Mouse (Mus musculus) midbrain, embryonic 14.5 days (tissue): ENCODE measurements at regions not wholly inside any gene's neighbourhood (a gene's known extent, or its start where the extent isn't known, plus 50 kb on each side); places are given as distances from the start of the nearest gene placed in this dataset.

Experiments used
- ATAC-seq: fragments of 200-750 bp; cut with Nextera tagmentation; 2 replicates; pipeline ENCODE4 v1.8.0; 2017; ENCODE audit warnings: moderate number of reproducible peaks, moderate library complexity; ENCODE audit not compliant: low FRiP score, low TSS enrichment
- DNase-seq: peaks from one replicate; pipeline ENCODE4 v3.0.0-alpha.2; 2015
- H3K27ac ChIP-seq: fragments of 300-500 bp; sonication (generic); replicated peaks from 2 replicates; pipeline ENCODE4 v1.5.1; 2014; ENCODE audit warnings: mild to moderate bottlenecking, low read depth, low read length, moderate library complexity
- H3K27me3 ChIP-seq: fragments of 300-500 bp; sonication (generic); 2 replicates; pipeline ENCODE4 v1.6.1; 2014; ENCODE audit warnings: low read length, control low read depth, mixed read lengths; ENCODE audit not compliant: control insufficient read depth, insufficient read depth
- H3K36me3 ChIP-seq: fragments of 300-500 bp; sonication (generic); 2 replicates; pipeline ENCODE4 v1.6.1; 2014; ENCODE audit warnings: low read length, control low read depth; ENCODE audit not compliant: control insufficient read depth, insufficient read depth
- H3K4me1 ChIP-seq: fragments of 300-500 bp; sonication (generic); 2 replicates; pipeline ENCODE4 v1.6.1; 2014; ENCODE audit warnings: mild to moderate bottlenecking, antibody characterized with exemption, low read length, control low read depth; ENCODE audit not compliant: control insufficient read depth, insufficient read depth
- H3K4me2 ChIP-seq: fragments of 300-500 bp; sonication (generic); 2 replicates; pipeline ENCODE4 v1.6.1; 2014; ENCODE audit warnings: mild to moderate bottlenecking, low read length, moderate library complexity
- H3K4me3 ChIP-seq: fragments of 300-500 bp; sonication (generic); replicated peaks from 2 replicates; pipeline ENCODE4 v1.5.1; 2014; ENCODE audit warnings: low read depth, low read length
- H3K9ac ChIP-seq: fragments of 300-500 bp; sonication (generic); replicated peaks from 2 replicates; pipeline ENCODE4 v1.6.1; 2014; ENCODE audit warnings: mild to moderate bottlenecking, low read length, moderate library complexity
- H3K9me3 ChIP-seq: fragments of 300-500 bp; sonication (generic); 2 replicates; pipeline ENCODE4 v1.6.1; 2016; ENCODE audit warnings: low read length, control low read depth, mixed read lengths; ENCODE audit not compliant: control insufficient read depth
- WGBS: fragments of 180-500 bp; shearing (Covaris S2); extraction: QIAGEN DNeasy Blood & Tissue Kit; methylation state at CpG from one replicate; pipeline ENCODE4 v1.1.7; 2014; 5-methylcytosine and 5-hydroxymethylcytosine counted together

GRCm38 (mm10) chr14:104264919-104265764, 202.7 kb downstream of the Pou4f1 start:
- Histone ChIP-seq H3K9me3 (no peaks in the 10 kb centered on the region), H3K27me3 (no peaks in the 10 kb centered on the region), H3K4me2 (no peak overlapping the region), H3K36me3 (no peaks in the 10 kb centered on the region), H3K4me3 (no peak overlapping the region), H3K4me1 (no peaks in the 10 kb centered on the region), H3K9ac (no peak overlapping the region), H3K27ac (no peak overlapping the region)
- peak; percentile 62 for DNase-seq
- 42% methylated on average over 6 of the region's 6 CpGs for WGBS
- ATAC-seq, result peak; percentile 81

- H3K9me3 ChIP-seq, result no peaks in the 10 kb centered on the region
- H3K27ac ChIP-seq, result no peak overlapping the region
- no peak overlapping the region for H3K4me2 ChIP-seq
- 83% methylated on average over 5 of the region's 5 CpGs for WGBS
- H3K27me3 ChIP-seq, result no peaks in the 10 kb centered on the region
- H3K36me3 ChIP-seq, result no peaks in the 10 kb centered on the region
- ATAC-seq (no peak), DNase-seq (no peak)
- H3K4me1 ChIP-seq, result no peaks in the 10 kb centered on the region
- H3K4me3 ChIP-seq, result no peak overlapping the region
- no peak overlapping the region for H3K9ac ChIP-seq
Observed at GRCm38 (mm10) chr14:104216965-104217364, 250.8 kb downstream of the Pou4f1 start.

DNA sequence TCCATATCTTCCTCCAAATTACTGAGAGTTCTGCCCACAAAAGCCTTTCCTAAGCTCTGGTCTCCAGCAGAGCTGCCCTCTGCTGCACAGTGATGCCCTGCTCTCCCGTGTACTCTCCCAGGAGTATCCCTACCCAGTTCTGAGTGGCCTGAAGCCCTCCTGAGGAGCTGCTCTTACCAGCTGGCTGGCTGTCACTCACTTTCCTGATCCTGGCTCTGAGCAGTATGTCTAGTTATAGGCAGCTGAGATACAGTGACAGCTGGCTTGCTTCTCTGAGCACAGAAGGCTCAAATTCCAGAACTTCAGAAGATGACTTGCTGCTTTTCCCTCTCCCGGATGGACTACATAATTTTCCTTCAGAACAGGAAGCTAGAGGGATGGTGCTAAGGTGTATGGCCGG, 257.1 kb downstream of the Pou4f1 start:
- Histone ChIP-seq H3K9ac (no peak overlapping the region), H3K27ac (no peak overlapping the region), H3K4me1 (0 out of 2 replicates have a peak, but pooled peaks cover 6% of the 10 kb centered on the region), H3K4me3 (no peak overlapping the region), H3K9me3 (no peaks in the 10 kb centered on the region), H3K4me2 (no peak overlapping the region), H3K36me3 (no peaks in the 10 kb centered on the region), H3K27me3 (no peaks in the 10 kb centered on the region)
- no peak for ATAC-seq
- no peak for DNase-seq
- WGBS, result 65% methylated on average over 3 of the region's 3 CpGs

DNA sequence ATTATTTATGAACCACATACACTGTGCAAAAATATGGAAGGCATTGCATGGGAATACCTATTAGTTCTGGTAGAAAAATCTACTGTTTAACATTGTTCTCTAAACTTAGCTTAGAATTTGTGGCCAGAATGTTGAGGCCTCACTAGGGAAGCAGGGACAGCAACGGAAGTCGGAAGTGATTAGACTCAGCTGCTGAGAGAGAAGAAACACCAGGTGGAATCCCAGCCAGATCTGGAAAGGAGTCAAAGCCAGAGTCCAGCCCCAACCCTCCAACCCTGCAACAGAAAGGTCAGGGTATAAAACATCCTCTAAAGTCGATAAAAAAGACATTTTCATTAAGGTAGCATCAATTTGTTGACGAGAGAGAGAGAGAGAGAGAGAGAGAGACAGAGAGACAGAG, 258.9 kb downstream of the Pou4f1 start:
- no peak for ATAC-seq
- Histone ChIP-seq H3K36me3 (no peaks in the 10 kb centered on the region), H3K27me3 (no peaks in the 10 kb centered on the region), H3K4me2 (no peak overlapping the region), H3K4me1 (0 out of 2 replicates have a peak, but pooled peaks cover 6% of the 10 kb centered on the region), H3K4me3 (no peak overlapping the region), H3K9ac (no peak overlapping the region), H3K27ac (no peak overlapping the region), H3K9me3 (no peaks in the 10 kb centered on the region)
- DNase-seq, result no peak
- WGBS, result 72% methylated on average over 4 of the region's 4 CpGs

DNA sequence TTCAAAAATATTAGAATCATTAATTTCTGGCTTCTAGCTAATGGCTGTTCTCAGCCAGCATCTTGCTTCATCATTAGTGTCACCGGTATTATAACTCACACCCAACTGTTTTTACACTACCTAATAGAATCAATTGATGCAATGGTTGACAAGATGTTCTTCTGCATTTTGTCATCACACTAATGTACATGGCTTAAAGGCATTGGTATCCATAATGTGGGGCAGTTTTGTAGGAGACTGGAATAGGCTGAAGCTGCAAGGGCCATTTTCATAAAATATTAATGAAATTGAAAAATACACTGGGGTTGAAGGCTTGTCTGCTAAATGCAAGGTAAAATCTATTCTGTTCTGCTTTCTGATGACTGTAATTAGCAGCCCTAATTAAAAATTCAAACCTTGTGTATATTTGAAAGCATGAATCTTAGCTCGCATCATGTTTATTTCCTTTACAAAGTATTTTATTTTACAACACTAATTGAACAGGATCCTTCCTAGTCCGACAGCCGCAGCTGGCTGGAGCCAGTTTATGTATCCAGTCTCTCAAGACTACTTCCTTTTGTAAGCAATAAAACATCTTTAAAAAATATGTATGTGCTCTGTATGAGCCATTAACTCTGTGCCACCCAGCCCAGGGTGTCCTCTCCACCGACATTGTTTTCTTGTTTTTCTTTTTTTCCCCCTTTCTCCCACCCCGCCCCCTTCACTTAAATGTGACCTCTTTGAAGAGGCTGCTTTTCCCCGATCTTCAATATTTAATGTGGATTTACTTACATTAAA, 259.6 kb downstream of the Pou4f1 start:
- ATAC-seq (no peak), DNase-seq (no peak)
- H3K9ac ChIP-seq, result no peak overlapping the region
- no peaks in the 10 kb centered on the region for H3K9me3 ChIP-seq
- 67% methylated on average over 7 of the region's 7 CpGs for WGBS
- no peaks in the 10 kb centered on the region for H3K27me3 ChIP-seq
- no peak overlapping the region for H3K4me2 ChIP-seq
- 0 out of 2 replicates have a peak, but pooled peaks cover 6% of the 10 kb centered on the region for H3K4me1 ChIP-seq
- H3K4me3 ChIP-seq, result no peak overlapping the region
- H3K36me3 ChIP-seq, result no peaks in the 10 kb centered on the region
- H3K27ac ChIP-seq, result no peak overlapping the region

DNA sequence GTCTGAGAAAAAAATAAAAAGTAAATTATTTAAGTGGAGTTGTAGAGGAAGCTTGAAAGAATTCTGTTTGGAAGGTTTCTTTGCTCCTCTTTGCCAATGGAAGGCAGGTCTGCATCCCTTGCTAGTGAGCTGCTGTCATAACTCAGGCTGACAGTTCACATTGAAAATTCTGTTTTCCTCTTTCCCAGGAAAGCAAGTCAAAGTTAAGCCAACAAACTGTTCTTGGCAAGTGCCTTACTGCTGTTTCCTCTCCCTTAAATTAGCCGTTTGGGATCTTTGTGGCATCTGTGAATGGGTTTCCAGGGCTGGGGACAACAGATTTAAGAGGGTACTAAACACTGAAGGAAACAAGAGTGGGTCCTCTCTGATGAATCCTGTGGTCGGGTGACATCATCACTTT, 261.2 kb downstream of the Pou4f1 start:
- DNase-seq (no peak), ATAC-seq (no peak)
- Histone ChIP-seq H3K4me3 (no peak overlapping the region), H3K4me2 (no peak overlapping the region), H3K27ac (no peak overlapping the region), H3K4me1 (0 out of 2 replicates have a peak, but pooled peaks cover 6% of the 10 kb centered on the region), H3K9me3 (no peaks in the 10 kb centered on the region), H3K36me3 (no peaks in the 10 kb centered on the region), H3K27me3 (no peaks in the 10 kb centered on the region), H3K9ac (no peak overlapping the region)
- WGBS, result 64% methylated on average over 2 of the region's 2 CpGs

GRCm38 (mm10) chr14:104203239-104203986, 264.4 kb downstream of the Pou4f1 start:
- 77% methylated on average over 17 of the region's 17 CpGs for WGBS

DNA sequence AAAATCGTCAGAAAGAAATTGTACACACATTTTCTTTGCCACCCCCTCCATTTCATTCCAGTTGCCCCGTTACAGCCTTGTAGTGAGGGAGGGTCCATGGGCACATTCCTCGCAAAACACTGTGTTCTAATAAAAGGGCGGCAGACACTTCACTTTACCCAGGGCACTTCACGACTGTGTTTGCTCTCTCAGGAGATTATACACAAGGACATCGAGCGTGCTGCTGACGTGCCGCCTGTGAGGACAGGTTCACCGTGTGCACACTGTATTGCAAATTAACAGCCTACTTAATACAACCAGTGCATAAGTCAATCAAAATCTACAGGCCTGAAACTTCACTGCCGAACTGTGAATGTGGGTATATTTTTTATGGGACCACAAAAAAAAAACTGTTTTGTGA, 274.6 kb downstream of the Pou4f1 start:
- Histone ChIP-seq H3K27ac (peak overlapping the region; percentile 55), H3K4me2 (peak overlapping the region; percentile 36), H3K36me3 (no peaks in the 10 kb centered on the region), H3K9ac (0 out of 2 replicates have a peak overlapping the region, but pooled peaks have one; percentile 7), H3K4me3 (no peak overlapping the region), H3K9me3 (no peaks in the 10 kb centered on the region), H3K4me1 (peaks cover 5% of the 10 kb centered on the region; the same call in 1 of the 2 replicates), H3K27me3 (no peaks in the 10 kb centered on the region)
- WGBS, result 59% methylated on average over 11 of the region's 11 CpGs
- ATAC-seq (no peak), DNase-seq (no peak)

More at GRCm38 (mm10) chr14:104203239-104203986, 264.4 kb downstream of the Pou4f1 start:
- H3K4me1 ChIP-seq, result no peaks in the 10 kb centered on the region
- no peak overlapping the region for H3K27ac ChIP-seq
- H3K4me2 ChIP-seq, result no peak overlapping the region
- no peak overlapping the region for H3K9ac ChIP-seq
- DNase-seq (no peak), ATAC-seq (no peak)
- no peaks in the 10 kb centered on the region for H3K9me3 ChIP-seq
- H3K27me3 ChIP-seq, result no peaks in the 10 kb centered on the region
- H3K4me3 ChIP-seq, result no peak overlapping the region
- H3K36me3 ChIP-seq, result no peaks in the 10 kb centered on the region
